Mouse (Mus musculus): ENCODE measurements around the gene Ankrd40. TPM values are rescaled to one million over a fixed set of nuclear protein-coding genes. Genes with fewer than 3 reads are reported as not detected.

Ankrd40 gene
- total RNA-seq, 4 experiments from 2014 or later, result 136 to 147 (median 145) TPM

Other genes with a start within 250 kb of the Ankrd40 start
- gene Tob1, start 116.5 kb upstream of the Ankrd40 start, total RNA-seq (2022), result 10 to 100 TPM; 38.2 to 48.1 (median 42.3) TPM
- gene Wfikkn2, start 82.0 kb upstream of the Ankrd40 start, total RNA-seq (2022), result 1 to 10 TPM; 2.1 to 3.0 (median 2.5) TPM
- not detected for gene Gm21885, start 46.1 kb upstream of the Ankrd40 start, total RNA-seq (2022)
- 100 to 1,000 TPM in 2 of 4 experiments, 10 to 100 TPM in 2; 83.7 to 111 (median 97.4) TPM for gene Luc7l3, start 6.0 kb upstream of the Ankrd40 start, total RNA-seq (2022)
- 1 to 10 TPM; 2.4 to 8.0 (median 3.4) TPM for gene Abcc3, start 65.0 kb downstream of the Ankrd40 start, total RNA-seq (2022)
- gene Cacna1g, start 146.2 kb downstream of the Ankrd40 start, total RNA-seq (2022), result 10 to 100 TPM; 58.2 to 71.7 (median 64.6) TPM
- 1 to 10 TPM in 1 of 4 experiments, under 1 TPM in 1, not detected in 2; 0.35 to 1.4 TPM for gene Spata20, start 158.2 kb downstream of the Ankrd40 start, total RNA-seq (2022)
- gene Epn3, start 172.0 kb downstream of the Ankrd40 start, total RNA-seq (2022), result 1 to 10 TPM; 1.1 to 3.7 (median 2.6) TPM
- gene Mycbpap, start 193.7 kb downstream of the Ankrd40 start, total RNA-seq (2022), result 1 to 10 TPM; 3.6 to 7.2 (median 5.6) TPM
- gene Rsad1, start 221.3 kb downstream of the Ankrd40 start, total RNA-seq (2022), result 10 to 100 TPM; 13.8 to 19.5 (median 16.1) TPM
- gene Chad, start 237.0 kb downstream of the Ankrd40 start, total RNA-seq (2022), result under 1 TPM in 1 of 4 experiments, not detected in 3; 0.44 TPM

Measured in left cerebral cortex, adult 8-10 months (tissue).